Mouse (Mus musculus): Measurements from ENCODE around the gene Rag2. TPM values are rescaled to one million over a fixed set of nuclear protein-coding genes. Genes with fewer than 3 reads are reported as not detected.

Rag2 gene
- polyA plus RNA-seq, 1 experiment from 2014 or later: not detected

DNA sequence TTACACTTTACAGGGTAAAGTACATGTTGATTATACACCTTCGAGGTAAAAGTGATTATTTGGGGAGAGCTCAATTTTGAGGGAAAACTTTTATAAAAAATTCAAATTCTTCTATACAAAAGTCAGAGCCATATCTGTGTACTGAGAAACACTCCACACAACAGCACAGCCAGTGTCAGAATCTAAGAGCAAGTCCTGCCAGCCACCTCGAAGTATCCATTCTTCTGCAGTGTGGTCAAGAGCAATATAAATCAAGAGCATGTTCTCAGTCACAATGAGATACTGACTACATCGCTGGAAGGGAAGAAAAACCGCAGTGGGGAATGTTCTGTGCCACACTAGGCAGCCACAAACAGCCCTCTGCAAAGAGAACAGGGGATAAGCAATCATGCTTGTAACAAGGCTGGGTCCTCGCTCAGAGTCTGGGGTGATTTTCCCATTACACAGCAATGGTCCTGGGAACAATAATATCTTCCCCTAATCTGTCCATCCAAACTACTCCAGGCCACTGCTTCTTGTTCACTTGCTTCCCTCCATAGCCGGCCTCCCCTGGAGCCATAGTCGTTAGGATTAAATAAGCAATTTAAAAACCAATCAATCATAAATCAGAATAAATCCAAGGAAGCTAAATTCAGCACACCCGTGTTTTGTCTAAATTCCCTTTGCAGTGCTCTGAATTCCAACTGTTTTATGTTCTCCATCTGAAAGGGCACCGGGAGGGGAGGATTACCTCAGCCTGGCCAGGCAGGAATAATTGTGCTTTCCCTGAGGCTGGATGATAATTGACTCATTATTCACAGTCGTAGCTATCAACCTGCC is 32.3 kb upstream of the Rag2 start:
- H3K4me1 ChIP-seq (replicated peaks; ENCODE audit: control insufficient read depth, insufficient read depth, low read length): no peaks in the 10 kb centered on the region
- H3K27me3 ChIP-seq (replicated peaks; ENCODE audit: control insufficient read depth, insufficient read depth, low read length): no peaks in the 10 kb centered on the region
- 48% methylated on average over 10 of the region's 10 CpGs for whole genome bisulfite sequencing
- H3K36me3 ChIP-seq (ENCODE audit: control insufficient read depth, insufficient read depth): no peaks in the 10 kb centered on the region
- no peak overlapping the region for H3K9ac ChIP-seq (ENCODE audit: low read depth, low read length)
- no peak overlapping the region for H3K4me2 ChIP-seq (replicated peaks; ENCODE audit: low read depth)
- H3K9me3 ChIP-seq (ENCODE audit: control insufficient read depth): no peaks in the 10 kb centered on the region
- TF ChIP-seq CTCF (IDR thresholded peaks at IDR 0.05; ENCODE audit: low read depth): no peak
- no peak overlapping the region for H3K27ac ChIP-seq (ENCODE audit: low read depth, low read length)
- no peak for ATAC-seq
- H3K4me3 ChIP-seq (ENCODE audit: low read depth, low read length): no peak overlapping the region

DNA sequence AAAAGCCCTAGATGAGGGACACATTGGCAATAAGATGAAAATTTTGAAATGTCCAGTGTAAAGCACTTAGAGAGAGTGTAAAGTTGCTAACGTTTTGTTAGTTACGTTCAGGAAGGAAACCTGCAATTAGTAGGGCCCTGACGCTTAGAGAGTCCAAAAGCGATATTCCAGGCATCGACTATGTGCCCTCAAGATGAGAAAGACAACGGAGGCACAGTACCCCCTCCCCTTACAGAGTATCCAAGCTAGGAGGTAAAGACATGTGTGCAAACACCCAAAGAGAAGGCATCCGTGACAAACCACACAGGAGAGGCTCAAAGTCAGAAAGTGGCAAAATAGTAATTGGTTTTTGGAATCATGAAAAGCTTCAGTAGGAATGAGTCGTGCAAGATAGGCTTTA is 31.6 kb upstream of the Rag2 start:
- no peak for TF ChIP-seq CTCF (IDR thresholded peaks at IDR 0.05; ENCODE audit: low read depth)
- no peak for ATAC-seq
- Histone ChIP-seq H3K27me3 (replicated peaks; ENCODE audit: control insufficient read depth, insufficient read depth, low read length) (no peaks in the 10 kb centered on the region), H3K36me3 (ENCODE audit: control insufficient read depth, insufficient read depth) (no peaks in the 10 kb centered on the region), H3K9ac (ENCODE audit: low read depth, low read length) (no peak overlapping the region), H3K9me3 (ENCODE audit: control insufficient read depth) (no peaks in the 10 kb centered on the region), H3K4me3 (ENCODE audit: low read depth, low read length) (no peak overlapping the region), H3K4me1 (replicated peaks; ENCODE audit: control insufficient read depth, insufficient read depth, low read length) (no peaks in the 10 kb centered on the region), H3K27ac (ENCODE audit: low read depth, low read length) (no peak overlapping the region), H3K4me2 (replicated peaks; ENCODE audit: low read depth) (no peak overlapping the region)
- WGBS: 76% methylated on average over 8 of the region's 8 CpGs

DNA sequence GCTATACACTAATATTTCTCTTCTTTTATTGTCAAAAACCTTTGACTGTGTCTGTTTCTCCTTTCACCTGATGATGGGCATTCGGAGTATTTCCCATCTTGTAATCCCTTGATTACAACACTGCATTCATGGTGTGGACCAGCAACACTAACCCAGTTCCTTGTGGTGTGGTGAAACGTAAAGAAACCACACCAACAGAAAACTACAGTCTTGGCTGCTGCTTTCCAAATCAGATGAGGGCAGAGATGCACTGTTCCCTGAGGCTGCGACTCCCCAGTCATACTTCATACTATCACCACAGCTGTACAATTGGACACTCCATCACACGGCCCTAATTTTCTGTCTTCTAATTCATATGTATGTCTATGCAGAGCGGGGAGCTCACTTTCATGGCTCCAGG is 29.8 kb upstream of the Rag2 start:
- H3K27ac ChIP-seq (ENCODE audit: low read depth, low read length): no peak overlapping the region
- WGBS: 89% methylated on average over 5 of the region's 5 CpGs
- TF ChIP-seq CTCF (IDR thresholded peaks at IDR 0.05; ENCODE audit: low read depth): no peak
- no peaks in the 10 kb centered on the region for H3K9me3 ChIP-seq (ENCODE audit: control insufficient read depth)
- no peaks in the 10 kb centered on the region for H3K27me3 ChIP-seq (replicated peaks; ENCODE audit: control insufficient read depth, insufficient read depth, low read length)
- H3K4me2 ChIP-seq (replicated peaks; ENCODE audit: low read depth): no peak overlapping the region
- H3K4me1 ChIP-seq (replicated peaks; ENCODE audit: control insufficient read depth, insufficient read depth, low read length): no peaks in the 10 kb centered on the region
- ATAC-seq: no peak
- no peaks in the 10 kb centered on the region for H3K36me3 ChIP-seq (ENCODE audit: control insufficient read depth, insufficient read depth)
- no peak overlapping the region for H3K9ac ChIP-seq (ENCODE audit: low read depth, low read length)
- no peak overlapping the region for H3K4me3 ChIP-seq (ENCODE audit: low read depth, low read length)

DNA sequence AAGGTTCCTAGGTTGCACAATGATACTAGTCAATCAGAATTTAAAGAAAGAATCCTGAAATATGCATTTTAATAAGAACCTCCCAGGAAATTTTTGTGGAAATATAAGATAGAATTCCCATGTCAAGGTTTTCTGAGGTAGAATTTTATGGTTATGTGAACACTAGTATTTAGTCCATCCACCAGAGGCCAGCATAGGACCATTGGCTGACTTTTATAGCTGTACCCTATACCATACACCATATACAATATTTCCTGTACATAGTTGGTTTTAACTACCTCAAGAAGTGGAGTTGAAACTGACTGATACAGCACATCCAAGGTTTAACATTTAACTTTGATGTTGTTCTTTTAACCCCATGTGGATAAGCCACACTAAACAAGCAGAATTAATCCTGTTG is 27.3 kb upstream of the Rag2 start:
- H3K27ac ChIP-seq (ENCODE audit: low read depth, low read length): no peak overlapping the region
- no peak for ATAC-seq

DNA sequence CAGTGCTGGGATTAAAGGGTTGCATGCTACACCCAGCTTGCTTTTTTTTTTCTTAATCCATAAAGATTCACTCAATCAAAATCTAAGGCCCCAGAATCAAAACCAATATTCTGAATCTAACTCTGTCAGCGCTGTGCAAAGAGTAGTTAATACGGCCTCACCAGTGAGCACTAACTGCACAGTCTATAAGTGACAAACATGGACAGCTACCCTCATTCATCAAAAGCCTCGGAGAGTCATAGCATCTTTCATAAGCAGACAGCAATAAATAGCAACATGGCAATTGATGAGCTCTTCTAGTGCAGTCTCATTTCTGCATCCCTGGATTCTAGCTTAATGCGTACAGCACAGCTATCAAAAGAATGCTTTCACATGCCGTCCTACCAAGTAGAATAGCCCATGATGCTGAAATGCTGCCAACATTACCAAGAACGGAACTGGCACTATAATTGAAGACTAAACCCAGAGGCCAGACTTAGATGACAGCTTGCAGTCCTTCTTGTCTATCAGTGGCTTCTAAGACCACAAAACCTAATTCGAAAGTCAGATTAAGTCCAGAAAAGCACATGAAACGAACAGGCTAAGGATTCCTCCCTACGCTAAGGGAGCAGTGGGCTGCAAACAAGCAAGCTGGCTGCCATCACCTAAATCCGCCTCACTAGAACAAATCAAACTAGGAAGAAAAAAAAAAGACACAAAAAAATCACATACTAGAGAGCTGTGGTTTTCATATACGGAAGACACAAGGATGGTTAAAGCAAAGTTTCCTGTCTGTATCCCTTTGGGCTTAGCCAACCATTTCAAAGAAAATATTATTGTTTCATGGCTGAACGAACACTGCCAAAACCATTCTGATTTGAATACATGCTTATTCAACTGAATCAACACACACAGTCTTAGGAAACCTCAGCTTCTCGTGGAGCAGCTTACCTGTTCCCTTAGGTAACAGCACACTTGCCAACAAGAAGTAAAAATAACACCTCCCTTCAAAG is 26.0 kb upstream of the Rag2 start:
- no peaks in the 10 kb centered on the region for H3K36me3 ChIP-seq (ENCODE audit: control insufficient read depth, insufficient read depth)
- 79% methylated on average over 13 of the region's 13 CpGs for WGBS
- no peaks in the 10 kb centered on the region for H3K4me1 ChIP-seq (replicated peaks; ENCODE audit: control insufficient read depth, insufficient read depth, low read length)
- ATAC-seq: no peak
- H3K4me3 ChIP-seq (ENCODE audit: low read depth, low read length): no peak overlapping the region
- H3K9me3 ChIP-seq (ENCODE audit: control insufficient read depth): 0 out of 2 replicates have a peak, but pooled peaks cover 3% of the 10 kb centered on the region
- H3K27me3 ChIP-seq (replicated peaks; ENCODE audit: control insufficient read depth, insufficient read depth, low read length): no peaks in the 10 kb centered on the region
- no peak overlapping the region for H3K4me2 ChIP-seq (replicated peaks; ENCODE audit: low read depth)
- no peak overlapping the region for H3K9ac ChIP-seq (ENCODE audit: low read depth, low read length)
- no peak overlapping the region for H3K27ac ChIP-seq (ENCODE audit: low read depth, low read length)
- TF ChIP-seq CTCF (IDR thresholded peaks at IDR 0.05; ENCODE audit: low read depth): no peak

More for the DNA sequence above, 27.3 kb upstream of the Rag2 start:
- H3K4me2 ChIP-seq (replicated peaks; ENCODE audit: low read depth): no peak overlapping the region
- no peaks in the 10 kb centered on the region for H3K27me3 ChIP-seq (replicated peaks; ENCODE audit: control insufficient read depth, insufficient read depth, low read length)
- H3K4me3 ChIP-seq (ENCODE audit: low read depth, low read length): no peak overlapping the region
- H3K4me1 ChIP-seq (replicated peaks; ENCODE audit: control insufficient read depth, insufficient read depth, low read length): no peaks in the 10 kb centered on the region
- H3K9me3 ChIP-seq (ENCODE audit: control insufficient read depth): no peaks in the 10 kb centered on the region
- peak; percentile 65 for TF ChIP-seq CTCF (IDR thresholded peaks at IDR 0.05; ENCODE audit: low read depth)
- H3K36me3 ChIP-seq (ENCODE audit: control insufficient read depth, insufficient read depth): no peaks in the 10 kb centered on the region
- H3K9ac ChIP-seq (ENCODE audit: low read depth, low read length): no peak overlapping the region

DNA sequence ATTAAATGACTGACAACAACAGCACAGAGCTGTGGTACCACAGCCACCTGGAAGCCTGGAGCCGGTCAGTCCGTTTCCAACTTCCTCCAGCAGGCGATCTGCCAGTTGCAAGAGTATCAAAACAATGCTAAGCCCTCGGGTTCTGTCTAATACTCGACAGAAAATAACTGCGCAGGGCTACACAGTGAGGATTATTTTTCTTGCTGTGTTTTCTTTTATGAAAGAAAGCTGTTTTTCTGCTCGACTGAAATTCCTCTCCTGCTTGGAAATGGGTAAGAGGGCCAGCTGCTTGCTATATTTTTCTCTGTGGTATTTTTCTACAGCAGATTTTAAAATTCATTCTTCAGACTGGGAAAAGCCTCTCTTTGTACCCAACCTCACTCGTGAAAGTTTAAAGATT is 23.8 kb upstream of the Rag2 start:
- Histone ChIP-seq H3K9ac (ENCODE audit: low read depth, low read length) (no peak overlapping the region), H3K4me1 (replicated peaks; ENCODE audit: control insufficient read depth, insufficient read depth, low read length) (no peaks in the 10 kb centered on the region), H3K27me3 (replicated peaks; ENCODE audit: control insufficient read depth, insufficient read depth, low read length) (no peaks in the 10 kb centered on the region), H3K4me3 (ENCODE audit: low read depth, low read length) (no peak overlapping the region), H3K27ac (ENCODE audit: low read depth, low read length) (no peak overlapping the region), H3K36me3 (ENCODE audit: control insufficient read depth, insufficient read depth) (no peaks in the 10 kb centered on the region), H3K9me3 (ENCODE audit: control insufficient read depth) (0 out of 2 replicates have a peak, but pooled peaks cover 3% of the 10 kb centered on the region), H3K4me2 (replicated peaks; ENCODE audit: low read depth) (no peak overlapping the region)
- WGBS: 49% methylated on average over 8 of the region's 8 CpGs
- no peak for TF ChIP-seq CTCF (IDR thresholded peaks at IDR 0.05; ENCODE audit: low read depth)
- no peak for ATAC-seq

Measured in intestine, postnatal 0 days (tissue).